Mouse (Mus musculus): ENCODE results near the gene Zcchc24. TPM values are rescaled to one million over a fixed set of nuclear protein-coding genes. Genes with fewer than 3 reads are reported as not detected.

Zcchc24 gene
- total and polyA plus RNA-seq, 3 experiments: 0.05 TPM; not detected in 2

DNA sequence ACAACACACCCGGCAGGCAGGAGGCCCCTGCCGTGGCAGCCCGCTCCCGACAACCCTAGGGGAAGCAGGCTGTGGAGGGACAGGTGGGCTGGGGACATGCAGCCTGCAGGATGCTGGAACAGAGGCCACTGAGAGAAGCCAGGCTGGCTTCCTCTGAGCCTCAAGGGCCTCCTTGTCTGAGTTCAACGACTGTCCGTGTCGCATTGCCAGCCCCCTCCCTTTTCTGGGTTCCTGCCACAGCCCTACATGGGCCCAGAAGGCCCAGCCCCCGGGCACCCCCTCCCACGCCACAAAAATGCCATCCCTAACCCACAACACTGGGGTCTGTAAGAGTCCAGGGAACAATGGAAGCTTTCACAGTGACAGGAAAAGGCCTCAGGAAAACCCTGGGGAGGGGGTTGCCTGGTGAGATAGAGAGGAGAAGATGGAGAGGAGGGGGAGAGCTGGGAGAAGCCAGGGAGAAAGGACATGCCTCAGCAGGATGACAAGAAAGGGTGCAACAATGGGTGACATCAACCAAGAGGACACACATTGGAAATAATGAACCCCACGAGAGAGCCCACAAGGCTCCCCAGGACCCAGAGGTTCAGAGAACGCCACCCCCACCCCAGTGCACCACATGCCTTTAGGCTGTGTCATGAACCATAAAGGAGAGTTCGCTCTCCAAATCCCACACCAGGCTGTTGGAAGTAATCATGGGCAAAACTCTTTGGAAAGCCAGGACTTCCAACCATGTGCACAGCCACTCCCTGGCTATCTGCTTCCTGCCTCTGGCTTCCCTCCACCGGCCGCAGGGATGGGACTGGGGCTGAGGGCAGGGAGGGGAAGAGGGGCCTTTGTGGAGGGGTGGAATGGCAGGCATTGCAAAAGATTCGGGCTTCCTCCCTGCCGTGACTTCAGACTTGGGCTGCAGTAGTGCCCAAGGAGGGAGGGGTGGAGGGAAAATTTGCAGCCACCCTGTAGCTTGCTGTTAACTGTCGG lies 33.8 kb downstream of the Zcchc24 start:
- TF ChIP-seq GATA2 (IDR thresholded peaks at IDR 0.05; ENCODE audit: borderline replicate concordance, low read depth, low read length) (no peak), TAL1 (conservative IDR thresholded peaks at IDR 0.05; ENCODE audit: low read depth, low read length) (no peak)
- H3K4me3 ChIP-seq (ENCODE audit: low read depth, low read length): no peak overlapping the region
- no peak for DNase-seq (ENCODE audit: low spot score)
- no peaks in the 10 kb centered on the region for H3K4me1 ChIP-seq (ENCODE audit: insufficient read depth, low read depth, low read length)
- ATAC-seq (ENCODE audit: extremely low read depth, insufficient number of reproducible peaks, low FRiP score, poor library complexity, severe bottlenecking): no peak
- peaks cover 3% of the 10 kb centered on the region; the same call in 1 of the 2 replicates for H3K27me3 ChIP-seq (ENCODE audit: insufficient read depth, low read length)
- H3K9me3 ChIP-seq (replicated peaks): no peaks in the 10 kb centered on the region
- no peaks in the 10 kb centered on the region for H3K36me3 ChIP-seq (replicated peaks)

DNA sequence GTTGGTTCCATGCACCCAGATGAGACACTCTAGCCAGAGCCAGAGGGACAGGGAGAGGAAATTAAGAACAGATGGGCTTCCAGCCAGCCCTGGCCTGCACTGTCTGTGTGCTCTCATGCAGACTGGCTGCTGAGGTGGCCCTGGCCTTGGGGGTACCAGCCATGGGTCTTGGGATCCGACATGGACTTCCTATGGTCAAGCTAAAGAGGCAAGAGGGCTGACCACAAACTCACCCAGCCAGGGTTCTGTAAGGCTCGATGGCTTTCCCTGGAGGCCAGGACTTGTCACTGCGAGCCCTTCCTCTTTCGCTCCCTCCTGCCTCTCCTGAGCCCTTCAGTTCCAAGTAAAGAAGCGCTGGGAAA lies 41.7 kb downstream of the Zcchc24 start:
- no peaks in the 10 kb centered on the region; the same call in 1 of the 2 replicates for H3K27me3 ChIP-seq (ENCODE audit: insufficient read depth, low read length)
- H3K4me1 ChIP-seq (ENCODE audit: insufficient read depth, low read depth, low read length): no peaks in the 10 kb centered on the region
- ATAC-seq (ENCODE audit: extremely low read depth, insufficient number of reproducible peaks, low FRiP score, poor library complexity, severe bottlenecking) (no peak), DNase-seq (ENCODE audit: low spot score) (no peak)
- H3K4me3 ChIP-seq (ENCODE audit: low read depth, low read length): no peak overlapping the region
- no peaks in the 10 kb centered on the region for H3K9me3 ChIP-seq (replicated peaks)
- H3K36me3 ChIP-seq (replicated peaks): no peaks in the 10 kb centered on the region
- no peak for TF ChIP-seq TAL1 (conservative IDR thresholded peaks at IDR 0.05; ENCODE audit: low read depth, low read length)
- TF ChIP-seq POLR2AphosphoS5 (IDR thresholded peaks at IDR 0.05; ENCODE audit: insufficient replicate concordance, low read depth, low read length): no peak
- TF ChIP-seq GATA1 (IDR thresholded peaks at IDR 0.05; ENCODE audit: borderline replicate concordance, low read length): no peak
- no peak for TF ChIP-seq GATA2 (IDR thresholded peaks at IDR 0.05; ENCODE audit: borderline replicate concordance, low read depth, low read length)
- no peak for TF ChIP-seq CTCF (IDR thresholded peaks at IDR 0.05; ENCODE audit: low read depth, low read length)

GRCm38 (mm10) chr14:25726226-25727148 lies 42.4 kb downstream of the Zcchc24 start:
- DNase-seq (ENCODE audit: low spot score): peak; percentile 51
- Histone ChIP-seq H3K9me3 (replicated peaks) (no peaks in the 10 kb centered on the region), H3K36me3 (replicated peaks) (no peaks in the 10 kb centered on the region), H3K4me3 (ENCODE audit: low read depth, low read length) (no peak overlapping the region), H3K27me3 (ENCODE audit: insufficient read depth, low read length) (no peaks in the 10 kb centered on the region; the same call in 1 of the 2 replicates), H3K4me1 (ENCODE audit: insufficient read depth, low read depth, low read length) (no peaks in the 10 kb centered on the region)
- TF ChIP-seq CTCF (IDR thresholded peaks at IDR 0.05; ENCODE audit: low read depth, low read length) (peak; percentile 96), GATA1 (IDR thresholded peaks at IDR 0.05; ENCODE audit: borderline replicate concordance, low read length) (no peak)
- ATAC-seq (ENCODE audit: extremely low read depth, insufficient number of reproducible peaks, low FRiP score, poor library complexity, severe bottlenecking): no peak

- H3K9me3 ChIP-seq (replicated peaks): no peaks in the 10 kb centered on the region
- H3K27me3 ChIP-seq (ENCODE audit: insufficient read depth, low read length): no peaks in the 10 kb centered on the region; the same call in 1 of the 2 replicates
- DNase-seq (ENCODE audit: low spot score) (no peak), ATAC-seq (ENCODE audit: extremely low read depth, insufficient number of reproducible peaks, low FRiP score, poor library complexity, severe bottlenecking) (no peak)
- no peaks in the 10 kb centered on the region for H3K36me3 ChIP-seq (replicated peaks)
- H3K4me3 ChIP-seq (ENCODE audit: low read depth, low read length): no peak overlapping the region
- no peaks in the 10 kb centered on the region for H3K4me1 ChIP-seq (ENCODE audit: insufficient read depth, low read depth, low read length)
- TF ChIP-seq CTCF (IDR thresholded peaks at IDR 0.05; ENCODE audit: low read depth, low read length) (no peak), TAL1 (conservative IDR thresholded peaks at IDR 0.05; ENCODE audit: low read depth, low read length) (no peak), GATA1 (IDR thresholded peaks at IDR 0.05; ENCODE audit: borderline replicate concordance, low read length) (no peak), GATA2 (IDR thresholded peaks at IDR 0.05; ENCODE audit: borderline replicate concordance, low read depth, low read length) (no peak), POLR2AphosphoS5 (IDR thresholded peaks at IDR 0.05; ENCODE audit: insufficient replicate concordance, low read depth, low read length) (no peak)
Measured at GRCm38 (mm10) chr14:25725690-25726089, 43.1 kb downstream of the Zcchc24 start.

- ATAC-seq (ENCODE audit: extremely low read depth, insufficient number of reproducible peaks, low FRiP score, poor library complexity, severe bottlenecking) (no peak), DNase-seq (ENCODE audit: low spot score) (no peak)
- Histone ChIP-seq H3K27me3 (ENCODE audit: insufficient read depth, low read length) (no peaks in the 10 kb centered on the region; the same call in 1 of the 2 replicates), H3K4me3 (ENCODE audit: low read depth, low read length) (no peak overlapping the region), H3K9me3 (replicated peaks) (no peaks in the 10 kb centered on the region), H3K36me3 (replicated peaks) (no peaks in the 10 kb centered on the region), H3K4me1 (ENCODE audit: insufficient read depth, low read depth, low read length) (no peaks in the 10 kb centered on the region)
- no peak for TF ChIP-seq CTCF (IDR thresholded peaks at IDR 0.05; ENCODE audit: low read depth, low read length)
Measured at GRCm38 (mm10) chr14:25725032-25725497, 43.8 kb downstream of the Zcchc24 start.

DNA sequence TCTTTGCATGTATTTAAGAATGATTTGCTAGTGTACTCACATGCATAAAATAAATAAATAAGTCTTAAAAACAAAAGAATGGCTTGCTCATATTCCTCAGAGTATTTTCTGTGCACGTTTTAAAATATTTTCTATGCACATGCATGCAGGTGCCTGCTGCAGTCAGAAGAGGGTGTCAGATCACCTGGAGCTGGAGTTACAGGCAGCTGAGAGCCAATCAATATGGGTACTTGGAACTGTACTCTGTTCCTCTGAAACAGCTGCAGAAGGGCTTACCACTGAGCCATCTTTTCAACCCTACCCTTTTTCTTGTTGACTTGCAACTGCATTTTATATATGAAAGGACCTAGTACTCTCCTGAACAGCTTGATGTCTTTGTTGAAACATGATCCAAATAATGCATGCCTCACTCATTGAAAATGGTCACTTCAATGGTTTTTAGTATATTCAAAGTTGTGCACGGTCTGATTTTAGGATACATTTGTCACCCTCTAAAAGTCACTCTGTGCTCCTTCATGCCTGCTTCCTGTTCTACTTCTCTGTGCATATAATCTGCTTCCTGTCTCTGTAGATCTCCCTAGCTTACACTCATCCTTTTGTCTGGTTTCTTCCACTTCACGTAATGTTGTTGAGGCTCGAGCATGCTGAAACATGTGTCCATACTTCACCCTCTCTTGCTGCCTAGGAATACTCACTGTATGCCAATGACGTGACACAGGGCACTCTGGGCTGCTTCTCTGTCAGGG lies 47.7 kb downstream of the Zcchc24 start:
- no peak for DNase-seq (ENCODE audit: low spot score)

More for the DNA sequence above, 47.7 kb downstream of the Zcchc24 start:
- H3K9me3 ChIP-seq (replicated peaks): no peaks in the 10 kb centered on the region
- no peaks in the 10 kb centered on the region for H3K36me3 ChIP-seq (replicated peaks)
- TF ChIP-seq CTCF (IDR thresholded peaks at IDR 0.05; ENCODE audit: low read depth, low read length) (no peak), POLR2AphosphoS5 (IDR thresholded peaks at IDR 0.05; ENCODE audit: insufficient replicate concordance, low read depth, low read length) (no peak), GATA1 (IDR thresholded peaks at IDR 0.05; ENCODE audit: borderline replicate concordance, low read length) (no peak)
- H3K4me1 ChIP-seq (ENCODE audit: insufficient read depth, low read depth, low read length): peaks cover 9% of the 10 kb centered on the region
- H3K27me3 ChIP-seq (ENCODE audit: insufficient read depth, low read length): no peaks in the 10 kb centered on the region; the same call in 1 of the 2 replicates
- H3K4me3 ChIP-seq (ENCODE audit: low read depth, low read length): no peak overlapping the region
- no peak for ATAC-seq (ENCODE audit: extremely low read depth, insufficient number of reproducible peaks, low FRiP score, poor library complexity, severe bottlenecking)

Data from G1E (cell line).